Mouse (Mus musculus) embryo, embryonic 11.5 days (tissue): ENCODE measurements around the gene Sirt6.

Source experiments
- DNase-seq: peaks from one replicate; pipeline ENCODE4 v3.0.0-alpha.2; 2012; ENCODE audit warnings: low read depth, low spot score

The Sirt6 gene

GRCm38 (mm10) chr10:81626101-81626993 is 1.2 kb downstream of the Sirt6 start:
- DNase-seq: no peak

GRCm38 (mm10) chr10:81623441-81623840 is 4.2 kb downstream of the Sirt6 start:
- no peak for DNase-seq

- DNase-seq: no peak
These were observed 6.8 kb downstream of the Sirt6 start for GRCm38 (mm10) chr10:81620786-81621185.

GRCm38 (mm10) chr10:81619976-81620375 is 7.6 kb downstream of the Sirt6 start:
- DNase-seq: no peak

- no peak for DNase-seq
These were observed 12.1 kb downstream of the Sirt6 start for GRCm38 (mm10) chr10:81615486-81615885.

- no peak for DNase-seq
These were observed 14.8 kb downstream of the Sirt6 start for GRCm38 (mm10) chr10:81612779-81613178.

- DNase-seq: no peak
These were observed 19.3 kb downstream of the Sirt6 start for GRCm38 (mm10) chr10:81608308-81608707.

GRCm38 (mm10) chr10:81605974-81606751 is 21.4 kb downstream of the Sirt6 start, which contains the start of gene BC025920:
Gene BC025920, plus strand, starts transcription at chr10:81606270.
- peak; percentile 95 for DNase-seq

GRCm38 (mm10) chr10:81605666-81605973 is 22.0 kb downstream of the Sirt6 start:
- DNase-seq: no peak

GRCm38 (mm10) chr10:81604968-81605665 is 22.5 kb downstream of the Sirt6 start:
- peak; percentile 81 for DNase-seq

- DNase-seq: no peak
These were observed 23.3 kb downstream of the Sirt6 start for GRCm38 (mm10) chr10:81604019-81604967.

- no peak for DNase-seq
These were observed 24.9 kb downstream of the Sirt6 start for GRCm38 (mm10) chr10:81602741-81603151.

- DNase-seq: no peak
These were observed 26.1 kb downstream of the Sirt6 start for GRCm38 (mm10) chr10:81601396-81601905.

GRCm38 (mm10) chr10:81600738-81601203 is 26.8 kb downstream of the Sirt6 start, which contains the start of gene Tle6:
Gene Tle6, minus strand, starts transcription at chr10:81601073.
- peak; percentile 96 for DNase-seq

- DNase-seq: no peak
These were observed 27.5 kb downstream of the Sirt6 start for GRCm38 (mm10) chr10:81600096-81600495.

GRCm38 (mm10) chr10:81599630-81600029 is 28.0 kb downstream of the Sirt6 start:
- no peak for DNase-seq

GRCm38 (mm10) chr10:81598871-81599270 is 28.7 kb downstream of the Sirt6 start:
- DNase-seq: no peak

GRCm38 (mm10) chr10:81598342-81598741 is 29.3 kb downstream of the Sirt6 start:
- DNase-seq: no peak

- DNase-seq: no peak
These were observed 30.3 kb downstream of the Sirt6 start for GRCm38 (mm10) chr10:81597137-81597950.

GRCm38 (mm10) chr10:81596611-81597010 is 31.0 kb downstream of the Sirt6 start:
- no peak for DNase-seq
